Mouse (Mus musculus) G1E (cell line): ENCODE results near the gene Pcgf6. TPM values are rescaled to one million over a fixed set of nuclear protein-coding genes. Genes with fewer than 3 reads are reported as not detected.

Experiments
- ATAC-seq: 2 replicates; pipeline ENCODE4 v1.8.0; 2016; ENCODE audit warnings: mild to moderate bottlenecking; ENCODE audit not compliant: insufficient number of reproducible peaks, poor library complexity, low FRiP score, severe bottlenecking; ENCODE audit errors: extremely low read depth
- DNase-seq: peaks from one replicate; pipeline ENCODE4 v3.0.0; 2012; ENCODE audit warnings: low spot score
- H3K27me3 ChIP-seq: 2 replicates; pipeline ENCODE4 v1.6.1; 2012; ENCODE audit warnings: mild to moderate bottlenecking, low read length, inconsistent platforms; ENCODE audit not compliant: insufficient read depth
- H3K36me3 ChIP-seq: replicated peaks from 2 replicates; pipeline ENCODE3; 2012; ENCODE audit warnings: mild to moderate bottlenecking, inconsistent platforms
- H3K4me1 ChIP-seq: 2 replicates; pipeline ENCODE4 v1.6.1; 2012; ENCODE audit warnings: low read depth, low read length, inconsistent platforms, mixed read lengths; ENCODE audit not compliant: insufficient read depth
- H3K4me3 ChIP-seq: 2 replicates; pipeline ENCODE4 v1.5.1; 2012; ENCODE audit warnings: low read depth, mild to moderate bottlenecking, inconsistent platforms, low read length, moderate library complexity, mixed read lengths
- H3K9me3 ChIP-seq: replicated peaks from 2 replicates; pipeline ENCODE4 v1.6.1; 2012; ENCODE audit warnings: inconsistent platforms
- CTCF ChIP-seq: IDR thresholded peaks from 2 replicates; pipeline ENCODE4 v1.5.1; 2012; ENCODE audit warnings: low read depth, low read length, inconsistent platforms, mixed read lengths
- GATA1 ChIP-seq: IDR thresholded peaks from 2 replicates; pipeline ENCODE4 v1.6.1; 2012; ENCODE audit warnings: borderline replicate concordance, low read length, inconsistent platforms, mixed read lengths
- GATA2 ChIP-seq: IDR thresholded peaks from 2 replicates; pipeline ENCODE4 v1.6.1; 2012; ENCODE audit warnings: low read depth, low read length, inconsistent platforms, borderline replicate concordance
- POLR2AphosphoS5 ChIP-seq: IDR thresholded peaks from 2 replicates; pipeline ENCODE4 v1.6.1; 2012; ENCODE audit warnings: low read depth, low read length, inconsistent platforms; ENCODE audit not compliant: insufficient replicate concordance
- TAL1 ChIP-seq: conservative IDR thresholded peaks from 2 replicates; pipeline ENCODE4 v1.6.1; 2012; ENCODE audit warnings: low read depth, low read length, inconsistent platforms, mixed read lengths
- polyA plus RNA-seq: library from polyadenylated mRNA; stranded (reverse); fragments of >175 nt; gene quantifications from 2 replicates; pipeline ENCODE4 v1.2.3, GENCODE M21; 2012
- total RNA-seq, 2 experiments: library from RNA; stranded (forward) in 1 of 2; stranded (reverse) in 1 of 2; fragments of 200-1000 nt in 1 of 2; fragments of >200 nt in 1 of 2; fragmentation: Nextera tagmentation in 1 of 2; gene quantifications; 2 replicates each; pipeline ENCODE4 v1.2.3; 2014 to 2017

The Pcgf6 gene
- total and polyA plus RNA-seq, 3 experiments: 14.7 to 22.7 (median 16.9) TPM

GRCm38 (mm10) chr19:46984726-46985622 is 65.7 kb downstream of the Pcgf6 start:
- Histone ChIP-seq H3K4me3 (peak overlapping the region; percentile 62; the same call in 1 of the 2 replicates), H3K36me3 (no peaks in the 10 kb centered on the region), H3K27me3 (no peaks in the 10 kb centered on the region), H3K9me3 (no peaks in the 10 kb centered on the region), H3K4me1 (peaks cover 83% of the 10 kb centered on the region)
- no peak for TF ChIP-seq CTCF
- no peak for TF ChIP-seq GATA1
- TF ChIP-seq TAL1: no peak
- TF ChIP-seq GATA2: no peak
- no peak for TF ChIP-seq POLR2AphosphoS5
- ATAC-seq: no peak
- no peak for DNase-seq

GRCm38 (mm10) chr19:46983966-46984380 is 66.7 kb downstream of the Pcgf6 start:
- H3K36me3 ChIP-seq: no peaks in the 10 kb centered on the region
- no peaks in the 10 kb centered on the region for H3K9me3 ChIP-seq
- H3K4me3 ChIP-seq: peak overlapping the region; percentile 64
- TF ChIP-seq GATA2: no peak
- peak; percentile 67 for TF ChIP-seq TAL1
- H3K27me3 ChIP-seq: peaks cover 4% of the 10 kb centered on the region; the same call in 1 of the 2 replicates
- ATAC-seq (peak; percentile 40; the same call in 1 of the 2 replicates), DNase-seq (peak; percentile 68)
- peaks cover 76% of the 10 kb centered on the region for H3K4me1 ChIP-seq

Other genes starting within 250 kb of the Pcgf6 start
- not detected in 2 replicates for gene Ina, start 36.2 kb downstream of the Pcgf6 start, total RNA-seq (2014; fragmentation: Nextera tagmentation)
- 0.11 and 0.12 TPM in 2 replicates for gene Ina, start 36.2 kb downstream of the Pcgf6 start, total RNA-seq (2017)
- not detected in 2 replicates for gene Ina, start 36.2 kb downstream of the Pcgf6 start, polyA plus RNA-seq
- 148 TPM in 2 replicates for gene Nt5c2, start 35.8 kb downstream of the Pcgf6 start, total RNA-seq (2014; fragmentation: Nextera tagmentation)
- 136 and 158 TPM in 2 replicates for gene Nt5c2, start 35.8 kb downstream of the Pcgf6 start, total RNA-seq (2017)
- 7.2 and 17.0 TPM in 2 replicates for gene Nt5c2, start 35.8 kb downstream of the Pcgf6 start, polyA plus RNA-seq
- 18.1 and 23.0 TPM in 2 replicates for gene Taf5, start 16.8 kb upstream of the Pcgf6 start, total RNA-seq (2014; fragmentation: Nextera tagmentation)
- 22.0 and 22.6 TPM in 2 replicates for gene Taf5, start 16.8 kb upstream of the Pcgf6 start, total RNA-seq (2017)
- gene Taf5, start 16.8 kb upstream of the Pcgf6 start, polyA plus RNA-seq: 7.4 and 10.1 TPM in 2 replicates
- gene Usmg5, start 39.7 kb upstream of the Pcgf6 start, total RNA-seq (2014; fragmentation: Nextera tagmentation): 144 and 195 TPM in 2 replicates
- 1,057 and 1,170 TPM in 2 replicates for gene Usmg5, start 39.7 kb upstream of the Pcgf6 start, total RNA-seq (2017)
- gene Usmg5, start 39.7 kb upstream of the Pcgf6 start, polyA plus RNA-seq: 15.0 and 27.1 TPM in 2 replicates
- 27.2 and 27.5 TPM in 2 replicates for gene Pdcd11, start 39.9 kb upstream of the Pcgf6 start, total RNA-seq (2014; fragmentation: Nextera tagmentation)
- 29.3 and 30.9 TPM in 2 replicates for gene Pdcd11, start 39.9 kb upstream of the Pcgf6 start, total RNA-seq (2017)
- 32.9 and 37.5 TPM in 2 replicates for gene Pdcd11, start 39.9 kb upstream of the Pcgf6 start, polyA plus RNA-seq
- not detected in 2 replicates for gene Calhm2, start 87.4 kb upstream of the Pcgf6 start, total RNA-seq (2014; fragmentation: Nextera tagmentation)
- gene Calhm2, start 87.4 kb upstream of the Pcgf6 start, total RNA-seq (2017): 0.17 and 0.44 TPM in 2 replicates
- 0.07 and 0.08 TPM in 2 replicates for gene Calhm2, start 87.4 kb upstream of the Pcgf6 start, polyA plus RNA-seq
- not detected in 2 replicates for gene Calhm1, start 93.3 kb upstream of the Pcgf6 start, total RNA-seq (2014; fragmentation: Nextera tagmentation)
- gene Calhm1, start 93.3 kb upstream of the Pcgf6 start, total RNA-seq (2017): not detected in 2 replicates
- not detected in 2 replicates for gene Calhm1, start 93.3 kb upstream of the Pcgf6 start, polyA plus RNA-seq
- gene Calhm3, start 106.9 kb upstream of the Pcgf6 start, total RNA-seq (2014; fragmentation: Nextera tagmentation): not detected in 2 replicates
- 0.16 TPM in 1 of 2 replicates, not detected in the other for gene Calhm3, start 106.9 kb upstream of the Pcgf6 start, total RNA-seq (2017)
- not detected in 2 replicates for gene Calhm3, start 106.9 kb upstream of the Pcgf6 start, polyA plus RNA-seq
- gene Neurl1a, start 127.9 kb upstream of the Pcgf6 start, total RNA-seq (2014; fragmentation: Nextera tagmentation): not detected in 2 replicates
- 0.05 and 0.06 TPM in 2 replicates for gene Neurl1a, start 127.9 kb upstream of the Pcgf6 start, total RNA-seq (2017)
- not detected in 2 replicates for gene Neurl1a, start 127.9 kb upstream of the Pcgf6 start, polyA plus RNA-seq